Mouse (Mus musculus) right cerebral cortex, postnatal 4 days (tissue): Measurements from ENCODE around the gene Mef2d.

ENCODE experiments used
- DNase-seq: peaks from one replicate; pipeline ENCODE4 v3.0.0-alpha.2; 2022

Mef2d gene

DNA sequence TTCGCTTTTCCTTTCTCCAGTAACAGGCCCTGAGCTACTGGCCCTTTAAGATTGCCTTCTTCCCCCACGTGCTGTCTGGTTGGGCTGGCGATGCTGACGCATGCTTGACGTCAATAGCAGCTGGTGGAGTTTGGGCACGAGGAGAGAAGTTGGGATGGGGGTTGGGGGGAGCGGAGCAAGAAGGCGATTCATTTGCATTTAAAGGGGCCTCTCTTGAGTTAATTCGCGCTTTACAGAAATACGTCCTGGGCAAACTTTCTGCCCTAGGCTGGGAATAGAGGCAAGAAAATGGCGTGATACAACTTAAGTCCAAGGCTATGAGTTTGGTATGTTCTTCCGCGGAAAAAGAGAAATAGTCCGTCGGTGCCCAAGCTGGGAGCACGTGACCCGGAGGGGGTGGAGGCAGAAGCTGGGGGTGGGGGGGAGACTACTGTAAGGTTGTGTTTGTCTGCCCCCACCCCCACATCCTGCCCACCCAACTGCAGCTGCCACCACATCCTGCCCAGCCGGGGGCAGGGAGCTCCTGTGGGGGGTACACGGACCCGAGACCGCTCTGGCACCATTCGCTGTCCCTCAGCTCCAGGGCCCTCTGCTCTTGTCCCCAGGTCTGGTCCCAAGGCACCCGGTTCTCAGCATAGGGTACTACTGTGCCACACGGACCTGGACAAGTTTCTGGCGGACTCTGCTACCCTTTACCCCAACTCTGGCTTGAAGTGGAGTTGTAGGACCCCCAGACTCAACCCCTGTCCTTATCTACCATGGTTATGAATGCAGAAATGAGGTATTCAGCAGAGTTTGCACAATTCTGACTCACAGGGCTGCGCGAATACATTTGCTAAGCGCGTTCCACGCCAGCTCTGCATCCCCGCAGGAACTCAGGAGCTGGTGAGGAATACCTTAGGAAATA, 3.6 kb upstream of the Mef2d start:
- peak; percentile 86 for DNase-seq

DNA sequence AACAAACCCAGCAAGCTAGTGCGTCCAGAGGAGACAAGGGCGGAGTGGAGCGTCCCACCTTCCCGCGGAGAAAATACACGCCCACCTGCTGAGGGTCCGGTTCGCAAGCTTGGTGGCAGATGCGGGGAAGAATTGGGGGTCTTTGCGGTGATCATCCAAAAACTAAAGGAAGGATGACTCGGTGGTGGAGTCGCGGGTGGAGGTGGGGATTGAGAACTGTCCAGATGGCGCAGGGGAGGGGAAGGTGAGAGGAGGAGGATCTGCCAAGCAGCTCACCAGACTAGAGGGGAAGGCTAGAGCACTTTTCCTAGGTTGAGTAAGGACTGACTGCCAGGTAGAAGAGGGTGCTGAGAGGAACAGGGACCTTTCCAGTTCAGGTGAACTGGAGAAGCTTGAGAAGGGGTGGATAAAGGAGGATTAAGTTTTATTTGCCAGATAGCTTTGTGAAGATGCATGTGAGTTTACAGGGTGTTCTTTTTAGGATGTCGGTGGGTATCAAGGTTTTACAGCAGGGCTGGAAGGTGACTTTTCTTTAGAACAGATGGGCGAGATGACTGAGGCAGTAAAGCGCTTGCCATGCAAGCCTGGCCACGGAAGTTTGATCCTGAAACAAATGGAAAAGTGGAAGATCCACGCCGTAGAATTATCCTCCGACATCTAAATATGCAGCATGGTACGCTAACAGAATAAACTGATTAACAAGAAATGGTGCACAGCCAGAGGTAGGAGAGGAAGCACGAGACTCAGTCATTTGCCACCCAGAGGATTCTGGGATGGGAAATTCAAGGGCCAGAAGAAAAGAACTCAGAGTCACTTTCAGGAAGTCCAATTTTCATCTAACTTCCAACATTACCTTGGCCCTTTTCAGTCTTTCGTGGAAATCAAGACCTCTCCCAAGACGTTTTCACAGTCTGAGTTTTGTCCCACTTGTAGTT, 2.7 kb upstream of the Mef2d start:
- DNase-seq = no peak

DNA sequence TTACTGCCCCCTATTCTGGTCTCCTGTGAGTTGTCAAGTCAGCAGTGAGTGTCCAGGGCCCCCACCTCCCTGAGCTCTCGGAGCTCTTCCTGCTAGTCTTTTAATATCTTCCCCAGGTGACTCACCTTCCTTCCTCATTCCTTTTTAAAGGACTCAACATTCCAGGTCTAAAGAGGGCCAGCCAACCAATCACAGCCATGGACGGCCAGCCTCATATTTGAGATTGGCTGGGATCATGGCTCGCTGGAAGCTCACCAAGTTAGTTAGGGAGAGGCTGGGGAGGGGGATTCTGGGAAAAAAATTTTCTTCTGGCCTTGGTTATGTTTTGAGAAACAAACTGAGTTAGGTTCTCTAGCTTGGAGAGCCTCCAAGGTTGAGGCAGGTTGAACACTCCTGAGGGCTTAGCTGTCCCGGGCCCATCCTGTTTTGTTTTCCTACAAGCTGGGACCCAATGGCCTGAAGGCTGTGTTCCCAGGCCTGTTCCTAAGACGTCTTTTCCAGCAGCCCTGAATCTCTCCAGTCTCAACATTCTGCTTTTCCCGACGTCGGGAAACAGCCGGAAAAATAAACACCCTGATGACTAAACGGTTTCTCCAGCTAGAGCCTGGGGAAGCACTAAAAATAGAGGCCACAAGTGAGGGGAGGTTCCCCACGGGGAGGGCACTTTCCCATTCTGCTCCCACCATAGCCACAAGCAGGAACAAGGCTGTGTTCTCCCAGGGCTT, 1.8 kb upstream of the Mef2d start:
- DNase-seq = no peak

DNA sequence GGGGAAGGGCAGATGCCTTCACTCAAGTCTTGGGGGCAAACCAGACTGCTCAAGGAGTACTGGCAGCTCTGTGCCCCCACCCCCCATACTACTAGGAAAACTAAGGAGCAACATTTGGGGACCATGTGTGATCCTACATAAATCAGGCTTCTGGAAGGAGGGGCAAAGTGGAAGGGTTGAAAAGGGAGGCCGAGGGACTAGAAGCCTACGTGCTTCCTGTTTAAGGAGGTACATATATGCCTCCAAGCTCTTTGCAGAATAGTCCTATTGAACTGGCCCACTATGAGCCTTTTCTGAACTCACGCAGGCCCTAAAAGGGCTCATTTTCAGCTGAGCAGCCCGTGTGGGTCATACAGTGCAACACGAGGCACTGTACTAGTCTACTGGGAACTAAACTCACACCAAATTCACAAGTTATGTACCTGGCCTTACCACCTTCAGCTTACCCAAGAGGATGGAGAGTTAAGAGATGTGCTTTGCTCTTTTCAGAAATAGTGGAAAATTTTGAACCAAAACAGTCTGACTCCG, 1.2 kb upstream of the Mef2d start:
- no peak for DNase-seq

DNA sequence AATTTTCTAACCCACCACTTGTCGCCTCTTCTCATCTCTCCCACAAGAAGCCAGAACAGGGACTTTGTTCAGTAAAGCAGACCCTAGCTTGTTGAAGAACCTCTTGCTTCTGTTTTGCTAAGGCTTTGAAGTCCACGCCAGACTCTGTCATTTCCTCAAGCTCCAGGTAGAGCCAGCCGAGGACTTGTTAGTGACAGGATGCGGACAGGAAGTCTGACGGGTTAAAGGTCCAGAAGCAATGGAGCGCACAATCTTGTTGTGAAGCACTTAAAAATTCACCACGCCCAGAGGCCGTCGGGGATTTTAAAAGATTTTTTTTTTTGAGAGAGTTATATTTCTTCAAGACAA, 759 bp upstream of the Mef2d start:
- no peak for DNase-seq

DNA sequence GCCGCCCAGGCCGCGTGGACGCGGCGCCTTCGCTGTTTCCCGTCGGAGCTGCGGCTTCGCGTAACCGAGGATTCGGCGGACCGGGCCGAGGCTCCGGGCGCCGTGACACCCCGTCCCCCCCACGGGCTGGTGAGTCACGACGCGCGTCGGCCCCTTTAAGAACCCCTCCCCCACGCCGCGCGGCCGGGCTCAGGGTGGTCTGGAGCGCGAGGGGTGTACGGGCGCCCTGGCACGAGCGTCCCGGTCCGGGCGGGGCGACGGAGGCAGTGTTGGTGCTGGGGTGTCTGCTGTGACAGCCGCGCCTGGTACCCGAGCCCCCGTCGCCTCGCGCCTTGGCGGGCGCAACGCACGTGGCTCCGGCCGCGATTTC, 359 bp downstream of the Mef2d start:
- peak; percentile 75 for DNase-seq

DNA sequence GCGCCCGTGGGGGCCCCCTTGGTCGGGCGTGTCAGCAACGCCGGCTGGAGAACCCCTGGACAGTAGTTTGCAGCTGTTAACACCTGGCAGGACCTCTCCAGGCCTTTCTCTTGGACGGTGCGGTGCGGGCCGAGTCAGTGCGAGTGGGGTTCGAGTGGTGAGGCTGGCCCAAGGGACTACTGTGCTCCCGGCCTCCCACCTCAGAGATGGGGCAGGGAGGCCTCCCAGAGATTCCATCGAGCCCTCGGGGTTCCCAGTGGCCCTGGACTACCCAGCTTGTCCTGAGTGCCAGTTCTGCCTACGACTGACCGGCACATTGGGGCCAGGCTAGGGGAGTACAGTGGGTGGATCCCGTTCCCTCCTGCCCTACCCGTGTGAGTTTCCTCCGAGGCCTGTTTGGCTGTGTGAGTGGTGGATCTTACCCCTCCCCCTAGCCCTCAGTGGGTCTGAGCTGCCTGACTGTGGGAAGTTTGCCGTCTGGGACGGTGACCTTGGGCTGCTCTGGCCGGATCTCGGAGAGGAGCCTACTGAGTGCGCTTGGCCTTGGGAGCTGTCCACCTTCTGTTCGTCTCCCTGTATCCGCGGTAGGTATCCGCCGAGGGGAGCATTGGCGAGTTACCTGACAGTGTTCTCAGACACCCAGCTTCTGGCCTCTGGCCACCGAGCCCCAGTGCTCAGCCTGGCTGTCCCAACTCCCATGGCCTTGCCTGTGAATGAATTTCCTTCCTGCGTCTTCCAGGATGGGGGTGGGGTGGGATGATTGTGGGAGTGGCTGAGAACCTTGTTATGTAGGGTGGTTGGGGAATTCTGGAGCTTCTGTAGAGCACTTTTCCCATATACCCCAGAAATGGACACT, 972 bp downstream of the Mef2d start:
- DNase-seq = peak; percentile 48

DNA sequence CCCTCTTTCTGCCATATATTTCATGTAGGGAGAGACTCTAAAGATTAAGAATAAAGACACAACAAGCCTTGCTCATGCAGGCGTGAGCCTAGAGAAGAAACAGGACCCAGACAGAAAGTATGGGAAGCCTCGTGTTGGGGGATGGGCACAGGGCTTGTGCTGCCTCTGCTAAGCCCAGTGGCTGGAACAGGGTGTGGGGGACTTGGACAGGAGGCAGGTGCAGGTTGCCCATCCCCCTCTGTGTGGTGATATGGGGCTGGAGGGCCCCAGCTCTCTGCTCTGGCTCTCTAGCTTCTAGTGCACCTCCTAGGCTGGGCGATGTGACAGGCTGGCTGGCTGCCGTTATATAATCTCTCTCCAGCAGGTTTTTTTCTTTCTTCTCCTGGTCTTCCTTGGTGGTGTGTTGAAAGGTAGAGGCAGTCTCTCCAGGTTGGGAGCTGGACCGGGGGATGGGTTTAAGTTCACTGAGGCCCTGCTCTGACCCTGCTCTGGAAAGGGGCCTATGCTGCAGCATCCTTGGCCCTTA, 1.9 kb downstream of the Mef2d start:
- DNase-seq = no peak

DNA sequence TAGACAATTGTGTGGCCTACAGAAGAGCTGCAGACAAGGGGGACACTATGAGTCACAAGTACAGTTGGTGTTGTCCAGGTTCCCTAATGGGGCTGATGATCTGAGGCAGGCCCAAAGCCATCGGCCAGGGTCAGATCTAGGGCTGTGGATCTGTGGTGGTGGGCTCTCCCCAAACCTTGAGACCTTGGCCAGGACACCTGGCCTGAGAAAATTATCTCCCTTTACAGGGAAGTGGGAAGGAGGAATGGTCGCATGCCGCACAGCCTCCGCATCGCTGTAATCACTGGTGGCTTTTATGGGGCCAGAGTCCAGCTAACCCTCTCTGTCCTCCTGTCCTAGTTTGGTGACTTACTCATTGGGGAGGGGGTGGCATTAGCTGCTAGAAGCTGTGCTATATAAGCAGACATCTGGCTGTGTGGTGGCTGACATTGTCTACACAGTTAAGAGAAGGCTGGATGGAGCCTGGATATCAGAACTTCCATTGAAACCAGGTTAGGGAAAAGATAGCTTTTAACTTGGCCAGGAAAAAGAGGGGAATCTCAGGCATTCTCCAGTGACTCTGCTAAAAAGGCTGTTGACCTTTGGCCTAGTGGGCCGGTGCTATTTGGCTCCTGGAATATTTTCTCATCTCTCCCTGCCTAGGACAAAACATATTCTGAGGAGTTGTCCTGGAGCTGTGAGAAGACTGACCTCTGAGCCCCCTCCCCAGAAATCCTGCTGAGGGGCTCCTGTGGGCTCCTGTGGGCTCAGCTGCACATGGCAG, 2.7 kb downstream of the Mef2d start:
- DNase-seq = no peak

DNA sequence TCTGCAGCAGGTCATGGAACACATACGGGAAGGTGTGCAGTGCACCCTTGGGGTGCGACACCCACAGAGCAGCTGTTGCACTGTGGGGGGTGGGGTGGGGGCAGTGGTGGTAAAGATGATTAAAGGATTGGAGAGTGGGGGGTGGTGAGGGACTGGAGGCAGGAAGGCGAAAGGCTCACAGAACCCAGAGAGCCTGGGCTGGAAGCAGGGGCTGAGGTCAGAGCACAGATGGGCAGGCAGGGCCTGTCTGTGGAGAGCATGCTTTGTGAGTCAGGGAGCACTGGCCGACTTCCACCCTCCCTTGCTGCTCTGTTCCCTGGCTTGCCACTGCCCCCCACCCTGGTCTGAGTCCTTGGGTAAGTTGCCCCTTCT, 3.2 kb downstream of the Mef2d start:
- no peak for DNase-seq

DNA sequence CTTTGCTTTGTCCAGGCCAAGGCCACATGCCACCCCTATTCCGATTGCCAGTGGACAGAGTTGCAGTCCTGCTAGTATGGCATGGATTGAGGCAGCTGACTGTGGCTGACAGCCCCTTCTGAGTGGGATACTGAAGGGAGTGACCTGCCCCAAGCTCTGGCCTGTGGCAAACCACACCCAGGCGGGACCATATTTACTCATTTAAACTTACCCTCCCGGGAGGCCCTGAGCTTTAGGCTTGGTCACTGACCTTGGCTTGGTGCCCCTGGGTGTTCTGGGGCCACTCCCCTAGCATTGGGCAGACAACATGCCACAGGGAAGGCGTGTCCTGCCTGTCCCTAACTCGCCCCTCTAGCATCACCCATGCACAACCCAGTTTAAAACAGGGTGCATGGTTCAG, 3.8 kb downstream of the Mef2d start:
- DNase-seq = no peak

DNA sequence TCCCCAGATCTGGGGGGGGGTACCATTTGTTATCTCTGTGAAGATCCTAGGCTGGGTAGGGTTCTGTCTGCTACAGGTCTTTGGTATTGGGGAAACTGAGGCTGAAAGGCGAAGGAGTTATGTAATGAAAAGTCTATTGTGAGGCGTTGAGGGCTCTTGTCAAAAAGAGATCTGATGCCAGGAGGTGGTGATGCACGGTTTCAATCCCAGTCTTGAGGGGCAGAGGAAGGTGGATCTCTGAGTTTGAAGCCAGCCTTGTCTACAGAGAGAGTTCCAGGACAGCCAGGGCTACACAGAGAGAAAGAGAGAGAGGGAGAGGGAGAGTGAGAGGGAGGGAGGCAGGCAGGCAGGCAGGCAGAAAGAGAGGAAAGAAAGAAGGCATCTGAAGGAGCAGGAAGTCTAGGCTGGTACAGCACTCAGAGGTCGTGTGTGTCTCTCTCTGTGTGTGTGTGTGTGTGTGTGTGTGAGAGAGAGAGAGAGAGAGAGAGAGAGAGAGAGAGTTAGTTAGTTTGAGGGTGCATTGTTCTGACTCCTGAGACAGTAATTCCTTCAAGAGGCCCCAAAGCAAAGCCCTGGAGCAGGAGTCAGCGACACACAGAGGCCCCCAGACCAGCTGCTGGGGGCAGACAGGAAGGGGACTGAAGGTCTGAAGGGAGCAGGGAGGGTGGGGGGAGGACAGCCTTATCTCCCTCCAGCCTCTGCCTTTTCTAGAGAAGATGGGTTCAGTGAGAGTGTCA, 4.4 kb downstream of the Mef2d start:
- no peak for DNase-seq

DNA sequence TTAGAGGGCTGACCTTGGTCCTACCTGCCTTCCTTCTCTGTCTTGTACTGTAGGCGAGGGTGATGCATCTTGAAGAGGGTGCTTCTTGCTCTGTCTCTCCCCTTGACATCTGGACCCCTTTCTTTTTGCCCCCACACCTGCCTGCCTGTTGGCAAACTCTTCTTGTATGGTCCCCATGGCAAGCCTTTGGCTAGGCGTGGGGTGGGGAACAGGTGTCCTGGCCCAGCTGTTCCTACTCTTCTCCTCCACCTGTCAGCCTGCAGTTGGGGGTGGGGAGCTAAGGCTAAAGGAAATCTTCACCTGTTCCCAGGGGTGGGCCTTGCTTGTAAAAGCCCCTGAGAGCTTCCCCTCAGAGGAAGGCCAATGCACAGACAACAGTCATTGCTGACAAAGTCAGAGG, 5.3 kb downstream of the Mef2d start:
- no peak for DNase-seq

DNA sequence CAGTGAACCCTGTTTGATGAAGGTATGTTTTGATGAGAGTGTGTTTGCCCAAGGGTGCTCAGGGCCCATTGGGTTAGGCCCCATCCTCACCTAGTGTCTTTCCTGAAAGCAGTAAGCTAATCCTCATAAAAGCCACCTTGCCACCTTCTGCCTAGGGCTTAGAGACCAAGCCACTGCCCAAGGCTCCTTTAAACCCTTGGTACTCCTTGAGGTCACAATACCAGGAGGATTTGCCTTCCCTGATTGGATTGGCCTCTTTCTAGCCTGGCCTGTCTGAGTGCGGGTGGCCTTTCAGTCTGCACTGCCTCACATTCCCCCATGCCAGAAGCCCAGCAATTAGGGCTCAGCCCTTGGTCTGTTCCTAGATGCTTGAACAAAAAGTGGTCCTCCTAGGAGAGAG, 5.7 kb downstream of the Mef2d start:
- DNase-seq = no peak

DNA sequence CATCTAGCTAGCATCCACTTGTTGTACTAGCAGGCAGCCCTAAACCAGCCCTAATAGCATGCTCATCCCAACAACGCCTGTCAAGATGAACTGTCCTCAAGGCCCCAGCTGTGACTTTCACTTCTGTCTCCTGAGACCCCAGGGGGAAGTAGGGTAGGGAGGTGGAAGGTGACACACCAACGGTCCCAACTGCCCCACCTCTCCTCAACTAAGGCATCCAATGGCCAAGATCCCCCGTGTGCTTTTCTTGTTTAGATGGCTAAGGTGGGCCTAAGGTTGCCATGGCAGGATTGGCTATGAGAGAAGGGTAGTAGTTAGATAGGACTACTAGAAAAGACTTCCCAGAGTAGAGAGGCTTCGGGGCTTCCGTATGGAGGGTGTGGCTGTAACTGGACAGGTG, 6.2 kb downstream of the Mef2d start:
- DNase-seq = no peak

DNA sequence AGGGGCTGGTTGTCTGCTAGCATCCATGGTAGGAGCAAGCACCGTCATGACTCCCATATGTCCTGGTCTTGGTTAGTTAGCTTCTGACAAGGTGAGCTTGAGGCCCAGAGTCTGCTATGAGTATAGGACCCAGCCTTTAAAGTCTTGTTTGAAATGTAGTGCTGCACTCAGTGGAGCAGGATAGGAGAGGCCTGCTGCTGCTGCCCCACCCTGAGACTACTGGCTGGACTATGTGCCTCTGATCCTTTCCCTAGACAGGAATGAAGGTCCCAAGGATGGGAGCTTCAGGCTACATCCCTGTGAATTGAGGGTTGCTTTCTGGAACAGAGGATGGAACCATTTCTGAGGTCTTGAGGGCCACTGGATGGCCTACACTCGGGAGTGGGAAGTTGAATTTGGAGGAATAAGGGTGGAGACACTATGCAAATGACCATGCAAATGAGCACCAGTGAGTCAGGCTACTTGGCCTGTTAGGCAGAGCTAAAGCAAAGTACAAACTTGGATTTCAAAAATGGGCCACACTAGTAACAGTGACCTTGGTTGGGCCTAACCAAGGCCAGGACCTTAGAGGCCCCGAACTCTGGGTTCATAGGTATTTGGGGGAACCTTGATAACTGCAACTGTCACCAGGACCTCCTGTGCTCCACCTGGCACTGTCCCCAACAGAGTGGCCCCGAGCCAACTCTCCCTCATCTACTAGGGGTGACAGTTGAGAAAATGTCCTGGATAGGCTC, 6.8 kb downstream of the Mef2d start:
- DNase-seq = no peak

DNA sequence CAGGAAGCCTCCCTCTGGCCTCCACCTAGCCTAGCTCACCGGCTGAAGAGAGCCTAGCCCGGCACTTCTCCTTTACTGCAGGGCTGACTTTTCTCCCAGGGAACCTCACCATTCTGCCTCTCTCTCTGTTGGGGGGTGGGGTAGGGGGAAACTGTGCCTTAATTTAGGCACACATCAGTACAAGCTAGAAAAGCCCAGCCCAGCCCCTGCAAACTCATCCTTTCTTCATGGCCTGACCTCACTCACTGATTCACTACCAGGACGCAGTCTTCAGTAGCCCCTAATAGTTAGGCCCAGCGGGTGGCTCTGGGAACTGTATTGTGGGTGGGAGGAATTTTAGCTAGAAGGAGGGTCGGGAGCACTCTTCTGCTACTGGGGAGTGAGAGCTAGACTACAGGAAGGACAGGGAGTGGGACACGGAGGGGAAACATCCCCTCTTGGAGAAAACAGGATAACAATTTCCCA, 7.4 kb downstream of the Mef2d start:
- DNase-seq = no peak

DNA sequence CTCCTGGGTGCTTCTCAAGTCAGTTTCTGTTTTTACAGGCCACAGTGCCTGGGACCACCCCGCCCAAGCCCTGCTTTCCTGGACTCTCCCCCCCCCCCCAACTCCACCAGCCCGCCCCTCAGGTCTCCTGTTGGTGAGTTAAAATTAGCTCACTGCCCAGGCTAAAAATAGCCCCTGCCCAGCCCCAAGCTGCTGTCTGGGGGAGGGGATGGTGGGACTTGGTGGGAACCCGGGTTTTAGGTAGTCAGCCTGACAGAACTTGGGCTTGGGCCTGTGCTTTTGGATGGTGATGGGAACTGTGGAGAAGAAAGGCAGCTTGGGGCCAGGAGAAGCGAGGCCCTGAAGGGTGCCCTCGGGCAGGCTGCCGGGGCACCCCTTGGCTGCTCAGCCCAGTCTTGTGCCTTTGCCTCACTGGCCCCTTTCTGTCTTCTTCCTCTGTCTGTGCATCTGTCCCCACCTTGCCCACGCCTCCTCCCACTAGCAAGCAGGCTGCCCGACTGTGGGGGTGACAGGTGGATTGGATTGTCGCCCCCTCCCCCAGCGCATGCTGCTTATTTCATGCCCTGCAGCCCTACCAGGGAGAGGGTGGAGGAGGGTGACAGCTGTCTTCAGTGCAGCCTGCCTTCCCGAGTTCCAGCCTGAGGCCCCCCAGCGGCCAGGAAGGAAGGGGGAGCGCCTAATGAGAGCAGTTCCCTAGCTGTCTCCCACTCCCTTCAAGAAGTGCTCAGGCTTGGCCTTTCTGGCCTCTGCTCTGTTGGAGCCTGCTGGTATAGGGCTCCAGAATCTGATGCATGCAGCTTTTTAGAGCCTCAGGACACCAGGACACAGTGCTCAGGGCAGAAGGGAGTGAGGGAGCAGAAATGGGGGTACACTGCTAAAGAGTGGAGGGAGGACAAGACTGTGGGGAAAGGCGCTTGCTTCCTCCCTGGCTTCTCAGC, 8.2 kb downstream of the Mef2d start:
- DNase-seq = peak; percentile 57
